Mouse (Mus musculus) lung, postnatal 0 days (tissue): ENCODE results near the gene Bnc1.

Experiments used
- CTCF ChIP-seq: IDR thresholded peaks from 2 replicates; pipeline ENCODE4 v1.5.1; 2016; ENCODE audit warnings: antibody characterized with exemption, mild to moderate bottlenecking
- EP300 ChIP-seq: IDR thresholded peaks from 2 replicates; pipeline ENCODE4 v1.6.1; 2016; ENCODE audit warnings: antibody characterized with exemption, mild to moderate bottlenecking, control low read depth

DNA sequence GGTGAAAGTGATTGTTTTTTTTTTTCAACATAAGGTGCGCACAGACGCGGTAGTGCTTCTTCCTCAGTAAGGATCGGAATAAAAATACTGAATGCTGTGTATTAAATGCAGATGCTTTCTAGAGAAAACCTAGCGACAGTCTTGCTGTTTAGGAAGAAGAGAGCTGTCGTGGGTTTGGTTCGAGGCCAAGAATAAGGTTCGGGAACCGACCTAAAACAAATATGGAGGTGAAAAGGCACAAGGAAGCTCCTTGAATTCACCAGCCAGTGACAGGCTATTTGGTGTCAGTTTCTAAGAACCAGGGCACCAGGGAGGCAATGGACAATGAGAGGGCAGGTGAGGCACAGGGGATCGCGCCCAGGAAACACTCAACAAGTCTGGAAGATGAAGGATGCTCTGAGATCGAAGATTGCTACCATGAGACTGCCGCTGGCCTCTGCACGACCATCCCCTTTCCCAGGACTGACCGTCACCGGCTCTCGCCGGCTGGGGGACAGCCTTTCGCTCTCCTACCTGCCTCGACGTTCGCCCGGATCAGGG, 59.0 kb downstream of the Bnc1 start:
- TF ChIP-seq CTCF (no peak), EP300 (no peak)
